Mouse (Mus musculus) limb, embryonic 11.5 days (tissue): ENCODE measurements around the gene Ptpn11. TPM values are rescaled to one million over a fixed set of nuclear protein-coding genes. Genes with fewer than 3 reads are reported as not detected.

ENCODE experiments used
- ATAC-seq: fragments of 200-750 bp; cut with Nextera tagmentation; 2 replicates; pipeline ENCODE4 v1.8.0; 2017; ENCODE audit warnings: low read depth; ENCODE audit not compliant: insufficient number of reproducible peaks, low FRiP score, low TSS enrichment
- DNase-seq: peaks from one replicate; pipeline ENCODE4 v3.0.0-alpha.2; 2015; ENCODE audit warnings: low spot score
- H3K27ac ChIP-seq: fragments of 300-500 bp; sonication (generic); replicated peaks from 2 replicates; pipeline ENCODE4 v1.5.1; 2014; ENCODE audit warnings: low read depth, mild to moderate bottlenecking, low read length
- H3K27me3 ChIP-seq: fragments of 300-500 bp; sonication (generic); 2 replicates; pipeline ENCODE4 v1.6.1; 2014; ENCODE audit warnings: mild to moderate bottlenecking, low read length, mixed read lengths; ENCODE audit not compliant: control insufficient read depth, insufficient read depth
- H3K36me3 ChIP-seq: fragments of 300-500 bp; sonication (generic); 2 replicates; pipeline ENCODE4 v1.6.1; 2014; ENCODE audit warnings: mild to moderate bottlenecking, low read length, moderate library complexity, mixed read lengths; ENCODE audit not compliant: control insufficient read depth, insufficient read depth
- H3K4me1 ChIP-seq: fragments of 300-500 bp; sonication (generic); 2 replicates; pipeline ENCODE4 v1.6.1; 2014; ENCODE audit warnings: low read length, mixed read lengths; ENCODE audit not compliant: control insufficient read depth, insufficient read depth
- H3K4me2 ChIP-seq: fragments of 300-500 bp; sonication (generic); 2 replicates; pipeline ENCODE4 v1.6.1; 2014; ENCODE audit warnings: low read depth, mild to moderate bottlenecking, moderate library complexity; ENCODE audit not compliant: severe bottlenecking
- H3K4me3 ChIP-seq: fragments of 300-500 bp; sonication (generic); 2 replicates; pipeline ENCODE4 v1.5.1; 2014; ENCODE audit warnings: low read depth, low read length
- H3K9ac ChIP-seq: fragments of 300-500 bp; sonication (generic); 2 replicates; pipeline ENCODE4 v1.6.1; 2014; ENCODE audit warnings: mild to moderate bottlenecking, low read length
- H3K9me3 ChIP-seq: fragments of 300-500 bp; sonication (generic); 2 replicates; pipeline ENCODE4 v1.6.1; 2016; ENCODE audit warnings: low read length; ENCODE audit not compliant: control insufficient read depth
- WGBS: fragments of 180-500 bp; shearing (Covaris S2); extraction: QIAGEN DNeasy Blood & Tissue Kit; methylation state at CpG from one replicate; pipeline ENCODE4 v1.1.7; 2014; 5-methylcytosine and 5-hydroxymethylcytosine counted together
- polyA plus RNA-seq: library from polyadenylated mRNA; unstranded; fragments of >200 nt; fragmentation: Nextera tagmentation; extraction: Ambion mirVana; gene quantifications from 2 replicates; pipeline ENCODE4 v1.2.1, GENCODE M21; 2014

The Ptpn11 gene
- polyA plus RNA-seq, 1 experiment from 2014 or later = 27.5 TPM

DNA sequence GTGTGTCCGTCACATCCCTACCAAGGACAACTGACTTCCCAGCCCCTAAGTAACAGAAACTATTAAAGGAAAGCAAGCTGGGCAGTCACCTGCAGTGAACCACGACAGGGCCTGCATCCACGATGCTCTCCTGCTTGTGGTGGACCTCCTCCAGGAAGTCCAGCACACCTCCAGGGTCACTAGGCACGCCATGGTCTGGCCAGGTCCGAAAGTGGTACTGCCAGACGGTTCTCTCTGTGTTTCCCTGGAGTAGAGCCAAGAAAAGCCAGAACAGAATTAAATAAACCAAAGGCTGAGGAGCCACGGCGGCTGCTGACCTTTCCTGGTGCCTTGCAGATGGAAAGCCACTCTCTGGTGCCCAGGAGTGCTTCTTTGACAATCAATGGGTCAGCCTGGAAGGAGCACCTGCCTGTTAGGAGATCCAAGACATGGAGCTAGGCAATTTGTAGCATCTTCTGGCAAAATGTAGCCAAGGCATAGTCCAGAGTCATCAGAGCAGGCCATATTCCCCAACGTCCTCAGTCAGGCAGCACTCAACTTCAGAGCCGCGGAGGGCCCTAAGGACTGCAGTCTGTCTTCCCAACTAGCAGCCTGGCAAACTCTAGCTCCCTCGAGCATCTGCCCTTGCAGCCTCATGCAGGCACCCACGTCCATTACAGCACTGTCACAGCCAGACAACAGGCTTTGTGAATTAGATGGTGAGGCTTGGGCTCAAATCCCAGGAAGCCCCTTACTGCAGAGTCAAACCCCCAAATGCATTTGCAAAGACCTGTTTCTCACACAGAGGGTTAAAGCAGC lies 46.6 kb downstream of the Ptpn11 start:
- Histone ChIP-seq H3K4me3 (no peak overlapping the region), H3K9ac (no peak overlapping the region), H3K9me3 (no peaks in the 10 kb centered on the region), H3K27me3 (no peaks in the 10 kb centered on the region), H3K4me2 (no peak overlapping the region), H3K27ac (no peak overlapping the region), H3K4me1 (no peaks in the 10 kb centered on the region), H3K36me3 (peaks cover 22% of the 10 kb centered on the region; the same call in 1 of the 2 replicates)
- no peak for DNase-seq
- ATAC-seq = no peak
- 89% methylated on average over 13 of the region's 13 CpGs for WGBS

DNA sequence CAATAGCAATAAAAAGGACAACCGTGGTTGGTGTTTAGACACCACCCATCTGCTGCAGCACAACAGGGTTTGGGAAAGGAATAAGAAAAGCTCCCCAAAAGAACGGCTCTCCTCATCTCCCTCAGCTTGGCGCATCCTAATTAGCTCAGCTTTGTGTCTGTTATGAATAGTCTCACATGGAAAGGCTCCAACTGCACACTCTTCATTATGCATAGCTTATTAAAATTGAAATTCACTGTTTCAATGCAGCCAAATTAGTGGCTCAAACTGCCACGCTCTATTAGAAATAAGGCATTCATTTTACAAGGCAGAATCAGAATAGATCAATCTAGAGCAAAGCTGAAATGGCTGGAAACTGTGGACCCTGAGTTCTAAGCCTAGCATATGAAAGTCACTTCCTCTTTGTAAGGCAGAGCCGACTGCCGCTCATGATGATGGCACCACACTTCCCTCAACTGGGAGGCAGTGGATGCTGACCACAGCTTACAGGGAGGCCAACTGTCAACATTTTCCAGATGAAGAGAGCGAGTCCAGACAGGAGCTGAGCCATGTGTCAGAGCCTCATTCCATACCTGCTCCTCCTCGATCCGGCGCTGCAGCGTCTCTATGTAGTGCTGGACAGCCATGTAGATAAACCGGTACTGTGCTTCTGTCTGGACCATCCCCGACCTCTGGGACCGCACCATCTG lies 48.6 kb downstream of the Ptpn11 start:
- no peak overlapping the region for H3K27ac ChIP-seq
- no peaks in the 10 kb centered on the region for H3K27me3 ChIP-seq
- 92% methylated on average over 14 of the region's 14 CpGs for WGBS
- peaks cover 18% of the 10 kb centered on the region; the same call in 1 of the 2 replicates for H3K36me3 ChIP-seq
- no peak overlapping the region for H3K9ac ChIP-seq
- no peak for ATAC-seq
- no peaks in the 10 kb centered on the region for H3K9me3 ChIP-seq
- no peak for DNase-seq
- no peak overlapping the region for H3K4me3 ChIP-seq
- no peaks in the 10 kb centered on the region for H3K4me1 ChIP-seq
- H3K4me2 ChIP-seq = no peak overlapping the region

DNA sequence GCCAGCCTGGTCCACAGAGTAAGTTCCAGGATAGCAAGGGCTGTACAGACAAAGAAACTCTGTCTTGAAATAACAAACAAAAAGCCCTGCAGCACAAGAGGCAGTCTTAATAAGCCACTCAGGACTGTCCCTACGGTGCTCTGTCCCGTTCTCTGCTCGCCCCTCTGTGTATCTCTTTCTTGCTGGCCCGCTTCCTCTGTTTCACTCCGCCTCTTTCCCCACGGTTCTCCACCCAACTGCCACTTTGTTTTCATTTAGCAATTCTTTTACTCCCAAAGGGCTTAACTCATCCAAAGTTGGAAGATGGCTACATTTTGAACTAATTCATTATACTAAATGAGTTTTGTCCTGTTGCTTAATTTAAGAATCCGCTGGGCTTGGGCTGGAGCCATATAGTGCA lies 50.9 kb downstream of the Ptpn11 start:
- DNase-seq (no peak), ATAC-seq (no peak)
- no peak overlapping the region for H3K9ac ChIP-seq
- H3K4me2 ChIP-seq = no peak overlapping the region
- WGBS = 81% methylated on average over 7 of the region's 7 CpGs
- H3K36me3 ChIP-seq = peaks cover 22% of the 10 kb centered on the region
- no peaks in the 10 kb centered on the region for H3K4me1 ChIP-seq
- no peak overlapping the region for H3K27ac ChIP-seq
- no peaks in the 10 kb centered on the region for H3K9me3 ChIP-seq
- no peaks in the 10 kb centered on the region for H3K27me3 ChIP-seq
- H3K4me3 ChIP-seq = no peak overlapping the region

DNA sequence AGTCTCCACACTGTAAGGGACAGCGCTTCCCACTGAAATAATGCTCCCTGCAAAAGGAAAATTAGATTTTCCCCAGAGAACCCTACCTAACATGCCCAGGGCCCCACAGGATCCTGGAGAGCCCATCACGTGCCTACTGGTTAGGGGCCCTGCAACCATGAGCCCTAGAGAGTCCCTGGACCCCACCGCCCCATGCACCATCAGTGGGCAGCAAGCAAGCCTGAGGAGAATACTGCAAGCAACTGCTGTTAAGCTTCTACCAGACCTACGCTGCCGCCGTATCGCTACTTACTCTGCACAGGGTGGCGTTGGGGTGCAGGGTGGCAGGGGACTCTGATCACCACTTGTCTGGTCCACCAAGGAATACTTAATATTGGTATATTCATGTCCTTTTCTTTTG lies 54.1 kb downstream of the Ptpn11 start:
- Histone ChIP-seq H3K4me3 (no peak overlapping the region), H3K4me2 (no peak overlapping the region), H3K36me3 (peaks cover 35% of the 10 kb centered on the region), H3K4me1 (no peaks in the 10 kb centered on the region), H3K27me3 (no peaks in the 10 kb centered on the region), H3K9me3 (no peaks in the 10 kb centered on the region), H3K27ac (no peak overlapping the region), H3K9ac (no peak overlapping the region)
- ATAC-seq (no peak), DNase-seq (no peak)
- WGBS = 96% methylated on average over 8 of the region's 8 CpGs

DNA sequence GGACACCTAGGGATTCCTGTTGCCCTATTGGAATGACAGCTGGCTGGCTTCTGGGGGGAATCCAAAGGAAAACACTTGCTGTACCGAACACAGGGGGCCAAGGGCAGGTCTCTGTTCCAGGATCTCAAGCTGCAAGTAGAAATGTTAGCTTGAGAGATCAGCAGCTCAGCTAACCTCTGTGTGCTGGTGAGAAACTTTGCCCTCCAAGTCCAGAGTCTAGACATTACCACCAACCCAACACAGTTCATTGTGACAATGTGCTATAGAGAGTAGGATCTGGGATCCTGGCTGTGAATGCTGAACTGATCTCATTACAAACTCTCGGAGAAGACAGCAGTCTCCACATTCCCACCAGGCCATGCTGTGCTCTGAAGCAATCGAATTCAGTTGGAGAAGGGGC lies 59.4 kb downstream of the Ptpn11 start:
- Histone ChIP-seq H3K27ac (no peak overlapping the region), H3K4me2 (no peak overlapping the region), H3K36me3 (peaks cover 29% of the 10 kb centered on the region), H3K4me1 (no peaks in the 10 kb centered on the region), H3K27me3 (no peaks in the 10 kb centered on the region), H3K4me3 (no peak overlapping the region), H3K9ac (no peak overlapping the region), H3K9me3 (no peaks in the 10 kb centered on the region)
- DNase-seq (no peak), ATAC-seq (no peak)
- 94% methylated on average over 3 of the region's 3 CpGs for WGBS

DNA sequence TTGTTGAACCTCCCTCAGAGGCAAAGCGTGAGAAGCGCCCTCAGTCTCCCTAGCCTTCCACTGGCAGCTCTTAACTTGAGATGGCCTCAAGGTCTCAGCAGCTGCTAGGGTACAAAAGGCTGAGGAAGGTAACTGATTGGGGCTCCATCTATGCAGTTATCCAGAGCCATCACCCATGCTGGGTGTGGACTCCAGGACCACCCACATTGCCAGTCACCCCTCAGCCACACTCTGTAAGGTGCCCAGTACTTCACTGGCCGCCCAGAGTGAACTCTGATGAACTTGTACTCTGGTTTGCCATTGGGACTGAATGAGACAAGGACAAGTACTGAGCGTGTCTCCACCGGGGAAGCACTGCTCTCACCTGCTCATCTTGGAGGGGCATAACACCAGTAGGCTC lies 61.9 kb downstream of the Ptpn11 start:
- DNase-seq (no peak), ATAC-seq (no peak)
- Histone ChIP-seq H3K36me3 (peaks cover 19% of the 10 kb centered on the region), H3K4me3 (no peak overlapping the region), H3K4me2 (no peak overlapping the region), H3K9ac (no peak overlapping the region), H3K27ac (no peak overlapping the region), H3K4me1 (no peaks in the 10 kb centered on the region), H3K27me3 (no peaks in the 10 kb centered on the region), H3K9me3 (no peaks in the 10 kb centered on the region)
- 90% methylated on average over 5 of the region's 5 CpGs for WGBS

DNA sequence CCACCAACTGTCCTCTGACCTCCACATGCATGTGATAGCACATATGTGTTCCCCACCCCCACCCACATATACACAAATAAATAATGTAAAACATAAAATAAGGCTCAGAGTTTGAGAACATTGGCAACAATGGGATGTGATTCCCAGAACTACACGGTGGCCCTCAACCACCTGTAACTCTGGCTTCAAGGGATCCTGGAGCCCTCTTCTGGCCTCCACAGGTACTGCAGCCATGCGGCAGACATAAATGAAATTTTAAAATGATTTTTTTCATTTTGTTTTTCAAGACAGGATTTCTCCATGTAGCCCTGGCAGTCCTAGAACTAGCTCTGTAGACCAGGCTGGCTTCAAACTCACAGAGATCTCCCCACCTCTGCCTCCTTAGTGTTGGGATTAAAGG lies 65.1 kb downstream of the Ptpn11 start:
- no peak for ATAC-seq
- Histone ChIP-seq H3K27ac (no peak overlapping the region), H3K4me2 (no peak overlapping the region), H3K27me3 (no peaks in the 10 kb centered on the region), H3K36me3 (no peaks in the 10 kb centered on the region), H3K9me3 (no peaks in the 10 kb centered on the region), H3K4me1 (no peaks in the 10 kb centered on the region), H3K4me3 (no peak overlapping the region), H3K9ac (no peak overlapping the region)
- DNase-seq = no peak
- 84% methylated on average over 2 of the region's 2 CpGs for WGBS

DNA sequence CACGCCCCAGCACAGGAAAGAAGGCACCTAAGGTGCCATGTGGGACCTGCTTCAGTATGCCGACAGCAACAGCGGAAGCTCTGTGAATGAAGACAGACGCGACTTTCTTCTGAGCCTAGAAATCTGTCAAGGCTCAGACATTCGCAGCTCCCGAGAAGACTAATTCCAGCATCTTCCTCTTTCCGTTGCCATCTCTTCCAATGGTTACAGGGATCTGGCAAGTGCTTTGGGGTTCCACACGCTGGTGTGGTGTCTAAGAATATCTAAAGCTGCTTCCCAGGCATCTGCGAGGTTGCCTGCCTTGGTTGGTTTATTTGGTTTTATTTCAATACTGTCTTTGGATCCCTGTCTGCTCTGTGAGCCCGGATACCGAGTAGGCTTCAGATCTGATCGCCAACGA lies 65.6 kb downstream of the Ptpn11 start:
- no peaks in the 10 kb centered on the region for H3K9me3 ChIP-seq
- no peaks in the 10 kb centered on the region for H3K4me1 ChIP-seq
- H3K4me2 ChIP-seq = no peak overlapping the region
- H3K4me3 ChIP-seq = no peak overlapping the region
- H3K27ac ChIP-seq = no peak overlapping the region
- no peaks in the 10 kb centered on the region for H3K36me3 ChIP-seq
- no peaks in the 10 kb centered on the region for H3K27me3 ChIP-seq
- ATAC-seq (no peak), DNase-seq (no peak)
- H3K9ac ChIP-seq = no peak overlapping the region
- WGBS = 87% methylated on average over 14 of the region's 14 CpGs
